Mouse (Mus musculus) activated CD4-positive, CD25-positive, alpha-beta regulatory T cell, adult 9 weeks (primary cell): Measurements from ENCODE around the gene Gm9008. TPM values are rescaled to one million over a fixed set of nuclear protein-coding genes. Genes with fewer than 3 reads are reported as not detected.

Source experiments
- polyA plus RNA-seq: library from polyadenylated mRNA; unstranded; fragments of 100-300 nt; shearing (Covaris generic); gene quantifications from one replicate; pipeline ENCODE4 v1.2.1, GENCODE M21; 2017

Gm9008 gene
- polyA plus RNA-seq, result not detected

DNA sequence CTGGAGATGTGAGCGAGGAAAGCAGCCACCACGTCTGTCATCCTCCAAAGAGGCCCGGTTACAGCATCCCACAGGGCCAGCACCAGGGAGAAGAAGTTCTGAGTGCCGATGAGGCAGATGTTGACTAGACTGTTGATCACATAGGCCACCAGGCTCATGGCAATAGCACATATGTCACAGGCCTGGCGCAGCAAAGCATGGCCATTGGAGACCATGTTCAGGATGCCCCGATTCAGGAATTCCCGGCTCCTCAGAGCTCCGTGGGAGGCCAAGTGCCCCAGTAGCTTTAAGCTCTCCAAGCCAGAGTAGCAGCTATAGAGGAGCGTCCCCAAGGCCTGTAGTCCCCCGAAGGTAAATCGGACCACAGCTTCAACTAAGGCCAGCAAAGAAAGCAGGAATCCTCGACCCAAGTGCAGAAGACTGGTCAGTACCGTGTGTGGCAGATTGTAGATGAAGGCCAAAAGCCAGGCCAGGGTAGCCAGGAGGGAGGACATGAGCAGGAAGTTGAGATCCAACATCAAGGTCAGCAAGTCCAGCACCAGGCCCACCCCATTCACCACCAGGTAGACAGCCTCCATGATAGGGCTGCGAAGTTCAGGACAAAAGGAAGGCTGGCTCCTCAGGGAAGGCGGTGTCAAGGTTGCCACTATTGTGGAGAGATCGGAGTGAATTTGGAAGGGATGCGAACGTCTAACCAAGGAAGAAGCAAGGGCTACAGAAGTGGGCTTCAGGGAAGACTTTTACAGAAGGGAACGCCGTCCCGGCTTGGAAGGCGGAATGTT lies at the start of gene Gm9008:
Gene Gm9008 (minus strand): TSS at position 731 of the 782 bp plus-strand sequence.

